Mouse (Mus musculus): ENCODE data around the gene Pfkm. TPM values are rescaled to one million over a fixed set of nuclear protein-coding genes. Genes with fewer than 3 reads are reported as not detected.

Pfkm gene
- polyA plus RNA-seq, 1 experiment = 6.4 TPM

- Histone ChIP-seq H3K27me3 (ENCODE audit: control insufficient read depth, insufficient read depth, low read length) (0 out of 2 replicates have a peak, but pooled peaks cover 1% of the 10 kb centered on the region), H3K36me3 (ENCODE audit: control insufficient read depth, insufficient read depth, low read length) (no peaks in the 10 kb centered on the region), H3K4me3 (ENCODE audit: extremely low read depth, insufficient read depth, insufficient read length) (peak overlapping the region; percentile 79), H3K4me1 (ENCODE audit: control insufficient read depth, insufficient read depth, insufficient read length) (no peaks in the 10 kb centered on the region), H3K27ac (ENCODE audit: insufficient read depth, low read length) (no peak overlapping the region)
- TF ChIP-seq POLR2A (IDR thresholded peaks at IDR 0.05; ENCODE audit: low read depth, low read length) = no peak
- TF ChIP-seq CTCF (IDR thresholded peaks at IDR 0.05; ENCODE audit: extremely low read depth, insufficient read depth, insufficient read length, insufficient replicate concordance) = no peak
- WGBS = 3% methylated on average over 37 of the region's 37 CpGs
- peak in 1 of 2 experiments; percentile 49 for DNase-seq (ENCODE audit: low read depth in 1 of 2, low spot score in 2 of 2)
Measured at GRCm38 (mm10) chr15:98108297-98109152, 16.1 kb downstream of the Pfkm start.

- WGBS = 64% methylated on average over 5 of the region's 5 CpGs
- Histone ChIP-seq H3K4me1 (ENCODE audit: control insufficient read depth, insufficient read depth, insufficient read length) (no peaks in the 10 kb centered on the region), H3K27me3 (ENCODE audit: control insufficient read depth, insufficient read depth, low read length) (no peaks in the 10 kb centered on the region), H3K36me3 (ENCODE audit: control insufficient read depth, insufficient read depth, low read length) (no peaks in the 10 kb centered on the region), H3K4me3 (ENCODE audit: extremely low read depth, insufficient read depth, insufficient read length) (no peak overlapping the region), H3K27ac (ENCODE audit: insufficient read depth, low read length) (no peak overlapping the region)
- DNase-seq (ENCODE audit: low read depth in 1 of 2, low spot score in 2 of 2) = no peak
- TF ChIP-seq CTCF (IDR thresholded peaks at IDR 0.05; ENCODE audit: extremely low read depth, insufficient read depth, insufficient read length, insufficient replicate concordance) (no peak), POLR2A (IDR thresholded peaks at IDR 0.05; ENCODE audit: low read depth, low read length) (no peak)
Measured at GRCm38 (mm10) chr15:98111791-98112190, 19.4 kb downstream of the Pfkm start.

DNA sequence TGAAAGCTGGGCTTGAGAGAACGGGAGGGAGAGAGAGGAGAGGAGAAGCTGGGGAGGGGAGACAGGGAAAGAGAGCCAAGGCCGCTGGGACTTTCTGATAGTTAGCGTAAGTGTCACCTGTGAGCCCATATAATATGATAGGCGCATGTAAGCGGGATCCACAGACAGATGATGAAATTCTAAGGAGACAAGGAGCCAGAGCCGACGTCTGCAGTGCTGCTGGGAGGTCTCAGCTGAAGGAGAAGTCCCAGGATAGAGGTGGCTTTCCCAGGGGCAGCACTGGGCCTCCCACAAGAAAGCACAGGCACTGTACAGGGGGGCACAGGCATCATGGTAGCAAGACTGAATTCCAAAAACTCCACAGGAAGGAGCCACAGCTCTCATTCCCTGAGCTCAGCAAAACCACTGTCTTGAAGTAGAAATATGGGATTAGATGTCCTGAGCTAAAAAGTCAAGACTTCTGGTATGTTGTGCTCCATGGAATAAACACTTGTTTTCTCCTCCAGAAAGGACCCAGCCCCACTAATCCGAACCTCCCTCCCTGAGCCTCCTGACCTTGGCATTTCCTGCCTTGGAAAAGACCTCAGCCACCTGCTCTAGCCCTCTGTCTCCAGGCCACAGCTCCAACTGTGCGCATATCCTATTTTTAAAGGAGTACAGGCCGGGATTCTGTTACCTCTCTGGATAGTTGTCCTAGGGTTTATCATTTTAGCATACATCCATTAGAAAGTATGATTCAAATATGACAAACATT, 21.9 kb downstream of the Pfkm start:
- Histone ChIP-seq H3K36me3 (ENCODE audit: control insufficient read depth, insufficient read depth, low read length) (no peaks in the 10 kb centered on the region), H3K27me3 (ENCODE audit: control insufficient read depth, insufficient read depth, low read length) (no peaks in the 10 kb centered on the region), H3K4me3 (ENCODE audit: extremely low read depth, insufficient read depth, insufficient read length) (no peak overlapping the region), H3K4me1 (ENCODE audit: control insufficient read depth, insufficient read depth, insufficient read length) (no peaks in the 10 kb centered on the region), H3K27ac (ENCODE audit: insufficient read depth, low read length) (no peak overlapping the region)
- no peak for DNase-seq (ENCODE audit: low read depth in 1 of 2, low spot score in 2 of 2)
- TF ChIP-seq POLR2A (IDR thresholded peaks at IDR 0.05; ENCODE audit: low read depth, low read length) = no peak
- no peak for TF ChIP-seq CTCF (IDR thresholded peaks at IDR 0.05; ENCODE audit: extremely low read depth, insufficient read depth, insufficient read length, insufficient replicate concordance)
- WGBS = 93% methylated on average over 10 of the region's 10 CpGs

GRCm38 (mm10) chr15:98114852-98115778, 22.7 kb downstream of the Pfkm start:
- Histone ChIP-seq H3K36me3 (ENCODE audit: control insufficient read depth, insufficient read depth, low read length) (no peaks in the 10 kb centered on the region), H3K4me1 (ENCODE audit: control insufficient read depth, insufficient read depth, insufficient read length) (no peaks in the 10 kb centered on the region), H3K27me3 (ENCODE audit: control insufficient read depth, insufficient read depth, low read length) (no peaks in the 10 kb centered on the region), H3K27ac (ENCODE audit: insufficient read depth, low read length) (no peak overlapping the region), H3K4me3 (ENCODE audit: extremely low read depth, insufficient read depth, insufficient read length) (no peak overlapping the region)
- WGBS = 91% methylated on average over 10 of the region's 10 CpGs
- TF ChIP-seq CTCF (IDR thresholded peaks at IDR 0.05; ENCODE audit: extremely low read depth, insufficient read depth, insufficient read length, insufficient replicate concordance) (no peak), POLR2A (IDR thresholded peaks at IDR 0.05; ENCODE audit: low read depth, low read length) (no peak)
- no peak for DNase-seq (ENCODE audit: low read depth in 1 of 2, low spot score in 2 of 2)

DNA sequence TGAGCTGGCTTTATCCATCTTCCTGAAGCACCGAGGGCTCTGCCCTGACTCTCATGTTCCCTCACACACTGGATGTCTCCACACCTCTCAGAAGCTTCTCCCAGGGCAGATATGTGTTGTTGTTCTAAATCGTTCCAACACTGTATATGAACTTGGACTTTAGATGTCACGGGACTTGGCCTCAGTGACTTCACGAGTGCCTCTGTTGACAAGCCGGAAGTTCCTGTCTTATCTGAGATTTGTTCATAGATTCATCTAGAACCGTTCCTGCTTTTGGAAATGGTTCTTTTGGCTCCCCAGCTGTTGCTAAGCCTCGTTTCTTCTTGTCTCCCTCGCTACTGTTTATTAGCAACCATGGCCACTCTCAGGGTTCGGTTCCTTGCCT, 23.4 kb downstream of the Pfkm start:
- 90% methylated on average over 9 of the region's 9 CpGs for WGBS
- H3K36me3 ChIP-seq (ENCODE audit: control insufficient read depth, insufficient read depth, low read length) = no peaks in the 10 kb centered on the region
- TF ChIP-seq CTCF (IDR thresholded peaks at IDR 0.05; ENCODE audit: extremely low read depth, insufficient read depth, insufficient read length, insufficient replicate concordance) (no peak), POLR2A (IDR thresholded peaks at IDR 0.05; ENCODE audit: low read depth, low read length) (no peak)

DNA sequence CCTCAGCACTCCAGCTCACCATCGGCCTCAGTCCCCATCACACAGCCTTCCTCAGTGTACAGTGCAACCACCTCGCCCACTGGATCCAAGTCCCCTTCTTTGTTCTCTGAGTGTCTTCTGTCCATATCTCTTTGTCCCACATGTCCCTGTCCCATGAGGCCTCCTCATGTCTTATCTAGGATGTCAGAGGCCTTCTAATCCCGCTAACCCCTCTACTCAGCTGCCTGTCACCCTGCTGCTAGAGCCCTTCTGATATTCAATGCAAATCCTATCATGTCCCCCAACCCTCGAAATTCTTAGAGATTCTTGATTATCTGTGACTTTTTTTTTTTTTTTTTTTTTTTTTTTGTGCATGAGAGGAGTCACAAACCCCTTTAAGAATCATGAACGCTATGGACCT, 23.9 kb downstream of the Pfkm start:
- TF ChIP-seq CTCF (IDR thresholded peaks at IDR 0.05; ENCODE audit: extremely low read depth, insufficient read depth, insufficient read length, insufficient replicate concordance) = no peak
- no peak for TF ChIP-seq POLR2A (IDR thresholded peaks at IDR 0.05; ENCODE audit: low read depth, low read length)
- 83% methylated on average over 5 of the region's 5 CpGs for WGBS
- Histone ChIP-seq H3K27ac (ENCODE audit: insufficient read depth, low read length) (no peak overlapping the region), H3K4me1 (ENCODE audit: control insufficient read depth, insufficient read depth, insufficient read length) (no peaks in the 10 kb centered on the region), H3K27me3 (ENCODE audit: control insufficient read depth, insufficient read depth, low read length) (no peaks in the 10 kb centered on the region), H3K36me3 (ENCODE audit: control insufficient read depth, insufficient read depth, low read length) (no peaks in the 10 kb centered on the region), H3K4me3 (ENCODE audit: extremely low read depth, insufficient read depth, insufficient read length) (no peak overlapping the region)
- no peak for DNase-seq (ENCODE audit: low read depth in 1 of 2, low spot score in 2 of 2)

More for the DNA sequence above, 23.4 kb downstream of the Pfkm start:
- Histone ChIP-seq H3K4me1 (ENCODE audit: control insufficient read depth, insufficient read depth, insufficient read length) (no peaks in the 10 kb centered on the region), H3K27ac (ENCODE audit: insufficient read depth, low read length) (no peak overlapping the region), H3K4me3 (ENCODE audit: extremely low read depth, insufficient read depth, insufficient read length) (no peak overlapping the region), H3K27me3 (ENCODE audit: control insufficient read depth, insufficient read depth, low read length) (no peaks in the 10 kb centered on the region)
- no peak for DNase-seq (ENCODE audit: low read depth in 1 of 2, low spot score in 2 of 2)
